Mouse (Mus musculus) monocyte, adult 5-6 weeks (primary cell): ENCODE data around the gene Eif4ebp2. TPM values are rescaled to one million over a fixed set of nuclear protein-coding genes. Genes with fewer than 3 reads are reported as not detected.

ENCODE experiments used
- ATAC-seq: fragments of 153-309, 156-312 bp; replicated peaks from 2 replicates; pipeline ENCODE4 v1.8.0; 2017; ENCODE audit warnings: mild to moderate bottlenecking; ENCODE audit not compliant: low TSS enrichment, insufficient number of reproducible peaks, severe bottlenecking, poor library complexity, low FRiP score
- total RNA-seq: library from RNA; stranded (forward); fragments of 200-1000, 200-491, 200-594 nt; gene quantifications from 3 replicates; pipeline ENCODE4 v1.2.3, GENCODE M21; 2017

Gene Eif4ebp2
- total RNA-seq, 1 experiment from 2014 or later, result 11.8 TPM

GRCm38 (mm10) chr10:61398125-61398524 lies 54.3 kb downstream of the Eif4ebp2 start:
- no peak for ATAC-seq

- no peak for ATAC-seq
Measured at GRCm38 (mm10) chr10:61394476-61395136, 57.9 kb downstream of the Eif4ebp2 start.

GRCm38 (mm10) chr10:61392584-61392983 lies 59.9 kb downstream of the Eif4ebp2 start:
- no peak for ATAC-seq

- no peak for ATAC-seq
Measured at GRCm38 (mm10) chr10:61390148-61390547, 62.3 kb downstream of the Eif4ebp2 start.

GRCm38 (mm10) chr10:61389020-61389419 lies 63.4 kb downstream of the Eif4ebp2 start:
- ATAC-seq, result no peak

GRCm38 (mm10) chr10:61386284-61386683 lies 66.2 kb downstream of the Eif4ebp2 start:
- ATAC-seq, result no peak

- no peak for ATAC-seq
Measured at GRCm38 (mm10) chr10:61385174-61385573, 67.3 kb downstream of the Eif4ebp2 start.

- no peak for ATAC-seq
Measured at GRCm38 (mm10) chr10:61383715-61384047, 68.8 kb downstream of the Eif4ebp2 start.

- no peak for ATAC-seq
Measured at GRCm38 (mm10) chr10:61383021-61383714, 69.3 kb downstream of the Eif4ebp2 start, which contains the start of gene Pald1. Pald1 (minus strand) TSS chr10:61383530.

GRCm38 (mm10) chr10:61382281-61382731 lies 70.2 kb downstream of the Eif4ebp2 start:
- no peak for ATAC-seq

GRCm38 (mm10) chr10:61381823-61382222 lies 70.6 kb downstream of the Eif4ebp2 start:
- ATAC-seq, result no peak

- ATAC-seq, result no peak
Measured at GRCm38 (mm10) chr10:61380186-61380585, 72.3 kb downstream of the Eif4ebp2 start.

- no peak for ATAC-seq
Measured at GRCm38 (mm10) chr10:61379340-61380040, 73.0 kb downstream of the Eif4ebp2 start.

GRCm38 (mm10) chr10:61378698-61379097 lies 73.8 kb downstream of the Eif4ebp2 start:
- no peak for ATAC-seq

Other genes with a start within 250 kb of the Eif4ebp2 start
- gene Adamts14, start 179.2 kb downstream of the Eif4ebp2 start, total RNA-seq, result 25.6 to 108 TPM (median 30.9 TPM) in 3 replicates
- 250 to 831 TPM (median 313 TPM) in 3 replicates for gene Prf1, start 154.8 kb downstream of the Eif4ebp2 start, total RNA-seq
- gene Pald1, start 69.1 kb downstream of the Eif4ebp2 start, total RNA-seq, result 1.8 to 8.2 TPM (median 7.5 TPM) in 3 replicates
- gene Nodal, start 34.7 kb downstream of the Eif4ebp2 start, total RNA-seq, result 0.49 TPM in 1 of 3 replicates, not detected in the others
- 2.1 to 4.9 TPM (median 3.3 TPM) in 3 replicates for gene Lrrc20, start 23.1 kb upstream of the Eif4ebp2 start, total RNA-seq
- gene Npffr1, start 142.8 kb upstream of the Eif4ebp2 start, total RNA-seq, result not detected in 3 replicates
- 13.3 to 20.4 TPM (median 17.9 TPM) in 3 replicates for gene Ppa1, start 195.9 kb upstream of the Eif4ebp2 start, total RNA-seq
- 189 to 231 TPM (median 229 TPM) in 3 replicates for gene Sar1a, start 227.6 kb upstream of the Eif4ebp2 start, total RNA-seq
- 6.6 to 14.0 TPM (median 9.7 TPM) in 3 replicates for gene Tysnd1, start 242.9 kb upstream of the Eif4ebp2 start, total RNA-seq